Mouse (Mus musculus) liver, embryonic 14.5 days (tissue): ENCODE measurements around the gene Rnf115.

Experiments
- CTCF ChIP-seq: IDR thresholded peaks from 2 replicates; pipeline ENCODE4 v1.5.1; 2016; ENCODE audit warnings: antibody characterized with exemption, low read depth, control low read depth
- EP300 ChIP-seq: IDR thresholded peaks from 2 replicates; pipeline ENCODE4 v1.6.1; 2016; ENCODE audit warnings: antibody characterized with exemption, low read depth

DNA sequence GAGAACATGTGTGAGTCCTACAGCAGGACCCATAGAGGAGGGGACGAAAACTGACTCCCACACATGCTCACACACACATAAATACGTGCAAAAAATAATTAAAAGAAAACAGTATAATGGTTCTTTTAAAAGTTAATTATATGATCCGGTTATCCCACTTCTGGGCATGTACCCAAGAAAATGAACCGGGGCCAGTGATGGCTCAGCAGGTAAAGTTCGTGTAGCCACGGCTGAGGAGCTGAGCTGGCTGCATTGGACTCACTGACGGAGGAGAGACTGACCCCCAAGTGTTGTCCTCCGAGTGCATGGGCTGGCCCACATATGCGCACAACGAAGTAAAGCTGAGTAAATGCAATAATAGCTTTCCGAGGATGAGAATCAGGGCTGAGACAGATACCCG is 97.2 kb downstream of the Rnf115 start:
- TF ChIP-seq CTCF, result no peak
- no peak for TF ChIP-seq EP300
